Mouse (Mus musculus) small intestine, adult 2 months (tissue): ENCODE data around the gene Ucp3.

Experiments
- CTCF ChIP-seq: fragments of 200-500 bp; IDR thresholded peaks from 2 replicates; pipeline ENCODE4 v1.5.1; 2012; ENCODE audit warnings: low read depth, mild to moderate bottlenecking, control low read depth, inconsistent platforms, low read length, moderate library complexity, mixed read lengths; ENCODE audit not compliant: insufficient replicate concordance, insufficient read length; ENCODE audit errors: extremely low read depth
- POLR2A ChIP-seq: fragments of 200-500 bp; IDR thresholded peaks from 2 replicates; pipeline ENCODE4 v1.6.1; 2012; ENCODE audit warnings: low read depth, mild to moderate bottlenecking, control low read depth, inconsistent platforms, low read length, moderate library complexity

DNA sequence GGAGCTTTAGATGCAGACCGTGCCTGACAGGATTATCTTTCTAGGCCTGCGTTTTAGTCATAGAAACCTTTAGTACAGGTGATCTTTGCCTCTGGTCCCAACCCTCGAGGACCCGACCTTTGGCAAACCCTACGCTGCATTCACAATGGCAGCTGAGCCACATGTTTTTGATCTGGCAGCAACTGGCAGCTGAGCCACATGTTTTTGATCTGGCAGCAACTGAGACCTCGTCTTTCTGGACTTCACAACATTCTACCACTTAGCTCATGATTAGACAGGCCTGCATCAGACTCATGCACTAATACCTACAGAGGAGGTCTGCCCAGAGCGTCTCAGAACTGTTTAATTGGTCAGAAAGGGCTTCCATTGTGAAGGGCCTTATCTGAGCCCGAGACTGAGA lies 22.3 kb downstream of the Ucp3 start:
- TF ChIP-seq CTCF (no peak), POLR2A (no peak; the same call in 1 of the 2 replicates)
